Mouse (Mus musculus) heart, embryonic 16.5 days (tissue): ENCODE measurements around the gene Plppr1. TPM values are rescaled to one million over a fixed set of nuclear protein-coding genes. Genes with fewer than 3 reads are reported as not detected.
A peak's percentile ranks its signal among the peaks of the same experiment; 100 is the strongest.

Source experiments
- ATAC-seq: fragments of 200-750 bp; cut with Nextera tagmentation; replicated peaks from 2 replicates; pipeline ENCODE4 v1.8.0; 2017; ENCODE audit warnings: moderate number of reproducible peaks; ENCODE audit not compliant: insufficient read depth, low FRiP score; ENCODE audit errors: extremely low read depth
- H3K27ac ChIP-seq: fragments of 300-500 bp; sonication (generic); 2 replicates; pipeline ENCODE4 v1.5.1; 2014; ENCODE audit warnings: mild to moderate bottlenecking, low read length, control low read depth, moderate library complexity
- H3K27me3 ChIP-seq: fragments of 300-500 bp; sonication (generic); 2 replicates; pipeline ENCODE4 v1.6.1; 2014; ENCODE audit warnings: low read length, mixed read lengths; ENCODE audit not compliant: control insufficient read depth, insufficient read depth
- H3K36me3 ChIP-seq: fragments of 300-500 bp; sonication (generic); 2 replicates; pipeline ENCODE4 v1.6.1; 2014; ENCODE audit not compliant: control insufficient read depth, insufficient read depth
- H3K4me1 ChIP-seq: fragments of 300-500 bp; sonication (generic); 2 replicates; pipeline ENCODE4 v1.6.1; 2014; ENCODE audit warnings: low read length, mixed read lengths; ENCODE audit not compliant: control insufficient read depth, insufficient read depth
- H3K4me2 ChIP-seq: fragments of 300-500 bp; sonication (generic); 2 replicates; pipeline ENCODE4 v1.6.1; 2014; ENCODE audit warnings: low read depth, mild to moderate bottlenecking, control low read depth, low read length
- H3K4me3 ChIP-seq: fragments of 300-500 bp; sonication (generic); 2 replicates; pipeline ENCODE4 v1.5.1; 2014; ENCODE audit warnings: mild to moderate bottlenecking, control low read depth, low read length
- H3K9ac ChIP-seq: fragments of 300-500 bp; sonication (generic); 2 replicates; pipeline ENCODE4 v1.6.1; 2014; ENCODE audit warnings: low read length, control low read depth
- H3K9me3 ChIP-seq: fragments of 300-500 bp; sonication (generic); replicated peaks from 2 replicates; pipeline ENCODE4 v1.6.1; 2016; ENCODE audit warnings: low read length; ENCODE audit not compliant: control insufficient read depth
- WGBS: fragments of 180-500 bp; shearing (Covaris S2); extraction: QIAGEN DNeasy Blood & Tissue Kit; methylation state at CpG from one replicate; pipeline ENCODE4 v1.1.7; 2014; 5-methylcytosine and 5-hydroxymethylcytosine counted together
- polyA plus RNA-seq: library from polyadenylated mRNA; unstranded; fragments of >200 nt; fragmentation: Nextera tagmentation; extraction: Ambion mirVana; gene quantifications from 2 replicates; pipeline ENCODE4 v1.2.1, GENCODE M21; 2015

The Plppr1 gene
- polyA plus RNA-seq, 1 experiment from 2014 or later = 5.4 TPM

- Histone ChIP-seq H3K4me1 (peaks cover 9% of the 10 kb centered on the region), H3K27ac (no peak overlapping the region), H3K4me2 (peak overlapping the region; percentile 77), H3K9ac (peak overlapping the region; percentile 61), H3K36me3 (no peaks in the 10 kb centered on the region), H3K27me3 (peaks cover 3% of the 10 kb centered on the region; the same call in 1 of the 2 replicates), H3K4me3 (peak overlapping the region; percentile 57), H3K9me3 (no peaks in the 10 kb centered on the region)
- WGBS = under 1% methylated on average over 62 of the region's 62 CpGs
- peak; percentile 73 for ATAC-seq
Measured at GRCm38 (mm10) chr4:49059402-49060381, 619 bp downstream of the Plppr1 start.

GRCm38 (mm10) chr4:49069471-49069870 is 10.4 kb downstream of the Plppr1 start:
- no peak for ATAC-seq
- H3K9me3 ChIP-seq = no peaks in the 10 kb centered on the region
- H3K27me3 ChIP-seq = no peaks in the 10 kb centered on the region
- H3K27ac ChIP-seq = no peak overlapping the region
- 82% methylated on average over 4 of the region's 4 CpGs for WGBS
- no peak overlapping the region for H3K4me3 ChIP-seq
- H3K36me3 ChIP-seq = no peaks in the 10 kb centered on the region
- no peak overlapping the region for H3K4me2 ChIP-seq
- peaks cover 14% of the 10 kb centered on the region for H3K4me1 ChIP-seq
- no peak overlapping the region for H3K9ac ChIP-seq

GRCm38 (mm10) chr4:49072886-49073285 is 13.8 kb downstream of the Plppr1 start:
- no peaks in the 10 kb centered on the region for H3K36me3 ChIP-seq
- ATAC-seq = peak; percentile 81
- no peak overlapping the region for H3K4me3 ChIP-seq
- peak overlapping the region; percentile 84 for H3K27ac ChIP-seq
- WGBS = 24% methylated on average over 4 of the region's 4 CpGs
- H3K27me3 ChIP-seq = no peaks in the 10 kb centered on the region
- no peak overlapping the region for H3K9ac ChIP-seq
- H3K4me2 ChIP-seq = no peak overlapping the region
- H3K4me1 ChIP-seq = peaks cover 14% of the 10 kb centered on the region
- no peaks in the 10 kb centered on the region for H3K9me3 ChIP-seq

GRCm38 (mm10) chr4:49075881-49076280 is 16.8 kb downstream of the Plppr1 start:
- 87% methylated on average over 2 of the region's 2 CpGs for WGBS
- Histone ChIP-seq H3K4me1 (peaks cover 14% of the 10 kb centered on the region), H3K4me2 (no peak overlapping the region), H3K36me3 (no peaks in the 10 kb centered on the region), H3K9me3 (no peaks in the 10 kb centered on the region), H3K9ac (no peak overlapping the region), H3K4me3 (no peak overlapping the region), H3K27me3 (no peaks in the 10 kb centered on the region), H3K27ac (no peak overlapping the region)
- ATAC-seq = no peak

- H3K36me3 ChIP-seq = no peaks in the 10 kb centered on the region
- H3K4me1 ChIP-seq = no peaks in the 10 kb centered on the region
- no peak overlapping the region for H3K4me3 ChIP-seq
- no peak overlapping the region for H3K9ac ChIP-seq
- WGBS = 62% methylated on average over 1 of the region's 1 CpGs
- H3K27me3 ChIP-seq = no peaks in the 10 kb centered on the region
- no peaks in the 10 kb centered on the region for H3K9me3 ChIP-seq
- no peak overlapping the region for H3K4me2 ChIP-seq
- no peak for ATAC-seq
- no peak overlapping the region for H3K27ac ChIP-seq
Measured at GRCm38 (mm10) chr4:49079399-49079798, 20.3 kb downstream of the Plppr1 start.

- H3K27me3 ChIP-seq = no peaks in the 10 kb centered on the region
- H3K4me3 ChIP-seq = no peak overlapping the region
- no peaks in the 10 kb centered on the region for H3K9me3 ChIP-seq
- no peaks in the 10 kb centered on the region for H3K4me1 ChIP-seq
- H3K4me2 ChIP-seq = no peak overlapping the region
- WGBS = 74% methylated on average over 3 of the region's 3 CpGs
- H3K27ac ChIP-seq = no peak overlapping the region
- no peak overlapping the region for H3K9ac ChIP-seq
- no peak for ATAC-seq
- no peaks in the 10 kb centered on the region for H3K36me3 ChIP-seq
Measured at GRCm38 (mm10) chr4:49088205-49088604, 29.1 kb downstream of the Plppr1 start.

- Histone ChIP-seq H3K36me3 (no peaks in the 10 kb centered on the region), H3K4me3 (no peak overlapping the region), H3K27me3 (no peaks in the 10 kb centered on the region), H3K9me3 (no peaks in the 10 kb centered on the region), H3K27ac (no peak overlapping the region), H3K4me2 (no peak overlapping the region), H3K9ac (no peak overlapping the region), H3K4me1 (no peaks in the 10 kb centered on the region)
- ATAC-seq = no peak
- 100% methylated on average over 1 of the region's 1 CpGs for WGBS
Measured at GRCm38 (mm10) chr4:49090461-49090860, 31.4 kb downstream of the Plppr1 start.

GRCm38 (mm10) chr4:49099448-49099847 is 40.4 kb downstream of the Plppr1 start:
- WGBS = 83% methylated on average over 2 of the region's 2 CpGs
- Histone ChIP-seq H3K4me1 (no peaks in the 10 kb centered on the region), H3K27me3 (no peaks in the 10 kb centered on the region), H3K9ac (no peak overlapping the region), H3K4me2 (no peak overlapping the region), H3K4me3 (no peak overlapping the region), H3K27ac (no peak overlapping the region), H3K9me3 (0 out of 2 replicates have a peak, but pooled peaks cover 2% of the 10 kb centered on the region), H3K36me3 (no peaks in the 10 kb centered on the region)
- ATAC-seq = no peak
